Mouse (Mus musculus) lung, adult 2 months (tissue): ENCODE measurements at regions not wholly inside any gene's neighbourhood (a gene's known extent, or its start where the extent isn't known, plus 50 kb on each side); places are given as distances from the start of the nearest gene placed in this dataset.

ENCODE experiments used
- DNase-seq: peaks from one replicate; pipeline ENCODE4 v3.0.0; 2022
- H3K4me1 ChIP-seq: fragments of 200-500 bp; 2 replicates; pipeline ENCODE4 v1.6.1; 2011; ENCODE audit warnings: low read length; ENCODE audit not compliant: control insufficient read depth, insufficient read depth
- H3K4me3 ChIP-seq: fragments of 200-500 bp; replicated peaks from 2 replicates; pipeline ENCODE3; 2011; ENCODE audit warnings: low read depth, mild to moderate bottlenecking, control low read depth, low read length; ENCODE audit errors: extremely low read depth
- CTCF ChIP-seq: fragments of 200-500 bp; IDR thresholded peaks from 2 replicates; pipeline ENCODE4 v1.5.1; 2011; ENCODE audit warnings: mild to moderate bottlenecking, low read length, control low read depth; ENCODE audit not compliant: insufficient read depth
- POLR2A ChIP-seq: fragments of 200-500 bp; IDR thresholded peaks from 2 replicates; pipeline ENCODE4 v1.6.1; 2011; ENCODE audit warnings: low read depth, mild to moderate bottlenecking, control low read depth, low read length, borderline replicate concordance; ENCODE audit errors: extremely low read depth
- WGBS: fragments of 180-500 bp; shearing (Covaris S2); methylation state at CpG from one replicate; pipeline ENCODE4 v1.1.7; 2018; 5-methylcytosine and 5-hydroxymethylcytosine counted together

DNA sequence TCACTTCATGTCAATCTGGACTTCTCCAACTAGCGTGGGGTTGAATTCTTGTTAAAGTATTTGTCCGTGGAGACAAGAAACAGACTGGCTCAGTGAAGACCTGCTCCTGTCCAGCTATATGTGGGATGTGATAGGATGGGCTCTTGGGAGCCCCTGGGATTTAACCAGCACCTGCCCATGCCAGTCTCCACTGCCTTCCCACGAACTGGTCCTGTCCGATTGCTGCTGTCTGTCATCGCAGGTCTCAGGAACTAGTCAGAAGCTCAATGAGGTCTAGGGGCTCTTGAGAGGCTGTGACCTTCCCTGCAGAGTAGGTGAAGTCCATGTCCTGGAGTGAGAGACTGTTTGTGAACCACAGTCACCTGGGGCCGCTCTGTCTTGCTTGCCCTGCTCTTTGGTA is 62.8 kb upstream of the Lrpap1 start:
- no peak overlapping the region for H3K4me3 ChIP-seq
- 89% methylated on average over 6 of the region's 6 CpGs for WGBS
- no peaks in the 10 kb centered on the region for H3K4me1 ChIP-seq
- TF ChIP-seq POLR2A (no peak), CTCF (no peak)
- no peak for DNase-seq

- TF ChIP-seq POLR2A (no peak), CTCF (no peak)
- Histone ChIP-seq H3K4me1 (no peaks in the 10 kb centered on the region), H3K4me3 (no peak overlapping the region)
- WGBS = 54% methylated on average over 8 of the region's 8 CpGs
- DNase-seq = no peak
Measured at GRCm38 (mm10) chr5:35165993-35166392, 60.4 kb upstream of the Lrpap1 start.

DNA sequence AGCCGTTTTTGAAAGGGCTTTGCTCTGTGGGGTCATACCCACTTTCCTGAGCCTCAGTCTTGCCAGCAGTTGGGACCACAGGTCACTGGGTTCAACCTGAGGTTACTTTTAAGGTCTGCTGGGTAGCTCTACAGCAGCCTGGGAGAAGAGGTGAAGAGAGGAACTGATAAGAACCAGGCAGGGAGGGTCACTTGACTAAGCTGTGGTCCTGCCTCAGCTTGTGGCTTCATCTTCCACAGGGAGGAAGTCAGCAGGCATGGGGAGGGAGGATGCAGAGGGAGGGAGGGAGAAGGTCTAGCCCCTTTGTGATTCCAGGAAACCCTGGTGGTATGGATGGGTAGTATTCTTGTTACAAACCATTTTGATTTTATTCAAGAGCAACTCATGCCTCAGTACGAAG is 59.9 kb upstream of the Lrpap1 start:
- DNase-seq = no peak
- TF ChIP-seq CTCF (no peak), POLR2A (no peak)
- Histone ChIP-seq H3K4me1 (no peaks in the 10 kb centered on the region), H3K4me3 (no peak overlapping the region)
- WGBS = 66% methylated on average over 2 of the region's 2 CpGs

DNA sequence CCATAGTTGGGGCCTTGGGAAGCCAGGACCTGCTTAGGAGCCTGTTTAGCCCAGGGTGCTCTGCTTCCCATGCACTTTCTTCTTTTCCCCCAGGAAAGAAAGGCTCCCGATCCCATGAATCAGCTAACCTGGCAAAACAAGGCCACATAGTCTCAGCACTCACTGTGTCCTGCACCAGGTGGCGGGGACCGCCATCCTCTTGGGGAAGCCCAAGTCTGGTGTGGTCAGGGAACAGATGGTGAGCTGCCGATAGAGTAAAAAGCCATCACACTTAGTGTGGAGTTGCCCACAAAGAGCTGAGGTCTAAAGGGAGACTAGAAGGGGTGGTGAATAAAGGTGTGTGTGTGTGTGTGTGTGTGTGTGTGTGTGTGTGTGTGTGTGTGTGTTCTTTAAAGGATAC is 57.0 kb upstream of the Lrpap1 start:
- 97% methylated on average over 4 of the region's 4 CpGs for WGBS
- Histone ChIP-seq H3K4me3 (no peak overlapping the region), H3K4me1 (peaks cover 3% of the 10 kb centered on the region; the same call in 1 of the 2 replicates)
- DNase-seq = no peak
- TF ChIP-seq POLR2A (no peak), CTCF (no peak)

- 89% methylated on average over 3 of the region's 3 CpGs for WGBS
- Histone ChIP-seq H3K4me3 (no peak overlapping the region), H3K4me1 (peaks cover 3% of the 10 kb centered on the region; the same call in 1 of the 2 replicates)
- no peak for DNase-seq
- TF ChIP-seq POLR2A (no peak), CTCF (no peak)
Measured at GRCm38 (mm10) chr5:35162120-35162519, 56.6 kb upstream of the Lrpap1 start.

- TF ChIP-seq POLR2A = no peak
- no peak for TF ChIP-seq CTCF
- 80% methylated on average over 5 of the region's 5 CpGs for WGBS
- DNase-seq = no peak
- Histone ChIP-seq H3K4me3 (no peak overlapping the region), H3K4me1 (peaks cover 3% of the 10 kb centered on the region; the same call in 1 of the 2 replicates)
Measured at GRCm38 (mm10) chr5:35160929-35161815, 55.6 kb upstream of the Lrpap1 start.

- TF ChIP-seq CTCF (no peak), POLR2A (no peak)
- 70% methylated on average over 4 of the region's 4 CpGs for WGBS
- no peak for DNase-seq
- no peak overlapping the region for H3K4me3 ChIP-seq
- H3K4me1 ChIP-seq = peaks cover 3% of the 10 kb centered on the region; the same call in 1 of the 2 replicates
Measured at GRCm38 (mm10) chr5:35159854-35160253, 54.3 kb upstream of the Lrpap1 start.

DNA sequence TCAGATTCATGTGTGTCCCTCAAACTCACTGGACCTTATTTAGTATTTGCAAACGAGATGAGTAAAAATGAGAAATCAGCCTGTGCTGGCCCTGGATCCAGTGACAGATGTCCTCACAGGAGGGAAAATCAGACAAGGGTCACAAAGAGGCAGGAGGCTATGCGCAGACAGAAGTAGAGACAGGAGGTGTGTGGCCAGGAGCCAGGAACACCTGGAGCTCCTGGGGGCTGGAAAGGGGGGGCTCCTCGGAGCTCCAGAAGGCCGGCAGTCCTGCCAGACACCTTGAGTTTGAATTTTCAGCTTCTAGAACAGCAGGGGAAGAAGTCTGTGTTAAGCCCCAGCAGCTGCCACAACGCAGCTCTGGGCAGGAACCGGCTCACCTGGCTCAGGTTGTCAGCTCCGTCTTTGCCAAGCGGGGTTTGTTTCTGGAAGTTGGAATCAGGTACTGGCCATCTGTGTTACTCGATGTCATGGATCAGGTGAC is 53.7 kb upstream of the Lrpap1 start:
- H3K4me3 ChIP-seq = no peak overlapping the region
- peaks cover 3% of the 10 kb centered on the region; the same call in 1 of the 2 replicates for H3K4me1 ChIP-seq
- TF ChIP-seq POLR2A (no peak), CTCF (no peak)
- WGBS = 45% methylated on average over 9 of the region's 9 CpGs
- no peak for DNase-seq

DNA sequence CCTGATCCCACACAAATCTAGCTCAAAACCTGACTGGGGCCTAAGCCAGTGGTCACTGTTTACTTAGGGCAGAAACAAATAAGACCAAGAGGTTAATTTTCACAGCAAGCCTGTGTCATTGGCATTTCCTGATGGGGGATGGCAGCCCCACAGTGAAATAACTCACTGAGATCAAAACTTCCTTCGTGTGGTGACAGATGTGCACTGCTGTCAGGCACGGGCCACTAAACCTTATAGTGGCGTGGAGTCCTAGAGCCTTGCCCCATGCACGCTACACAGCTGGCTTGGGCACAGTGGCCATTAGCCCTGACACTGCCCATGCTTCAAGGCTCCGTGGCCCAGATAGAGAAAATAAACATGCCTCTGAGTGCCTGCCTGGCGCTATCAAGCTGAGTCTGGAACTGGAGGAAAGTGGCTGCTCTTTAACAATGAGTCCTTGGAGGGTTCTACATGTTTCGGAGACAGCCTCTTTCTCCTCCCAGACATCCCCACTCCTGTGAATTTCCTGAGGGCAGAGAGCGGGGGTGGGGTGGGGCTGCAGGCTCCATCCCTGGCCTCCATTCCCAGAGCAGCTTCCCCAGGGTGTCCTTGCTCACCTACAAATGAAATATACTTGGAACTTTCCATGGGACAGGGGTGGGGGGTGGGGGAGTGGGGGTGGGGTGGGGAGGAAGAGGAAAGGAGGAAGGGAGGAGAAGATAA is 52.9 kb upstream of the Lrpap1 start:
- TF ChIP-seq POLR2A (no peak), CTCF (no peak)
- DNase-seq = no peak
- peaks cover 3% of the 10 kb centered on the region; the same call in 1 of the 2 replicates for H3K4me1 ChIP-seq
- no peak overlapping the region for H3K4me3 ChIP-seq
- 24% methylated on average over 8 of the region's 8 CpGs for WGBS
